Mouse (Mus musculus): ENCODE data around the gene Vps53.
"Not testable (repeated sequence)": the region's sequence is repeated elsewhere in the genome, so short reads cannot be mapped to it uniquely, and the experiment has no call there.

The Vps53 gene

DNA sequence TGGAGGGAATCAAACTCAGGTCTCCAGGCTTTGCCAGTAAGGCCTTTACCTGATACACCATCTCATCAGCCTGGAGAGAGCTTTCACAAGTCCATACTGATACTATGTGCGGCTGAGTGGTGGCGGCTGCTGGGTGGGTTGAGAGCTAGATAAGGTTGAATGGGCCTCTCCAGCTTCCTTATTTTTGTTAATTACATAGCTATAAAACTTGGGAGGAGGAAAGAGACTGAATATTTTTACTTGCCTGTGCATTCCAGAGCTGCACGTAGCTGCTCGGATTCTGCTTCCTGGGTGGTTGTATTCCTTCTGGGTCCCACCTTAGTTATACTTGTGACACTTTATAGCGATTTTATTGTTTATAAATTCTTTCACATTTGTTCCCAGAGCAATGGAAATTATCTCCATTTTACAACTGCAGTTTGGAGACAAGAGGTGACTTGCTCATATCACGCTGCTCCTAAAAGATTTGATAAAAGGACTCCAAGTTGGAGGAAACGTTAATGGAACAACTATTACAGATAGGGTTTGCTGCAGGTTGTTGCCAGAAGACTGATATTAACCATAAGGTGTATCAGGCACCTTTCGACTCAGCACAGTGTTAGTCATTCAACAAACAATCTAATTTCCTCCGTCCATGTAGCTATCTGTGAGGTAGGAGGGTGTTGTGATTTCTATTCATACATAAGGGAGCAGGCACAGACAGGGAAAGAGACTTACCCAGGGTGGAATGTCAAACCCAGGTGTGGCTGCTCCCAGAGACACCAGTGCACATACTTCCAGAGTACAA, 168.4 kb downstream of the Vps53 start:
- H3K27me3 ChIP-seq (ENCODE audit: control insufficient read depth, insufficient read depth, low read length, poor library complexity, severe bottlenecking): no peaks in the 10 kb centered on the region
- no peak for DNase-seq (ENCODE audit: low read depth, low spot score)
- H3K36me3 ChIP-seq (ENCODE audit: control insufficient read depth, insufficient read depth, low read length, poor library complexity, severe bottlenecking): no peaks in the 10 kb centered on the region

DNA sequence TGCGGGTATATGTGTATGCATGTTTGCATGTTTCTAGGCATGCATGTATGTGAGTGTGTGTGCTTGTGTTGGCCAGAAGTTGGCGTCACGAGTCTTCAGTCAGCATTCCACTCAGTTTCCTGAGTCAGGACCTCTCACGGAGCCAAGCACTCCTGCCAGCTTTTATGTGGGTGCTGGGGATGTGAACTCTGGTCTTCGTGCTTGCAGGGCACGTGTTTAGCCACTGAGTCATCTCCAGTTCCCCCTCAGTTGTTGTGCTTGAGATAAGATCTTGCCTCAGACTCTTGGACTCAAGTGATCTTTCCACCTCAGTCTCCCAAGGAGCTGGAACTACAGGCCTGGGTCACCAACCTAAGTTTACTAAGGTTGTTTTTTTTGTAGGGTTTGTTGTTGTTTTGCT, 170.3 kb downstream of the Vps53 start:
- H3K36me3 ChIP-seq (ENCODE audit: control insufficient read depth, insufficient read depth, low read length, poor library complexity, severe bottlenecking): no peaks in the 10 kb centered on the region
- H3K27me3 ChIP-seq (ENCODE audit: control insufficient read depth, insufficient read depth, low read length, poor library complexity, severe bottlenecking): no peaks in the 10 kb centered on the region
- no peak for DNase-seq (ENCODE audit: low read depth, low spot score)

GRCm38 (mm10) chr11:76008162-76008561, 171.3 kb downstream of the Vps53 start:
- no peak for DNase-seq (ENCODE audit: low read depth, low spot score)

DNA sequence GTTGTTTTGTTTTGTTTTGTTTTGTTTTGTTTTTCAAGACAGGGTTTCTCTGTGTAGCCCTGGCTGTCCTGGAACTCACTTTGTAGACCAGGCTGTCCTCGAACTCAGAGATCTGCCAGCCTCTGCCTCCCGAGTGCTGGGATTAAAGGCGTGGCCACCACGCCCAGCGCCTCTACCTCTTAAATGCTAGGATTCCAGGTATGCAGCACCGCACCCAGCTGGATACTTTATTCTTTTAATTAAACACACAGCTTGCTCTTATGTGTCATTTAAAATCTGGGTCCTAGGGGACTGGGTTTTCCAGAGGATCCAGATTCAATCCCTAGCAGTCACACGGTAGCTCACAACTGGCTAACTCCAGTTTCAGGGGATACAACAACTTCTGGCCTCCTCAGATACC, 175.2 kb downstream of the Vps53 start:
- H3K36me3 ChIP-seq (ENCODE audit: control insufficient read depth, insufficient read depth, low read length, poor library complexity, severe bottlenecking); H3K27me3 ChIP-seq (ENCODE audit: control insufficient read depth, insufficient read depth, low read length, poor library complexity, severe bottlenecking); DNase-seq (ENCODE audit: low read depth, low spot score): not testable (repeated sequence)

More at GRCm38 (mm10) chr11:76008162-76008561, 171.3 kb downstream of the Vps53 start:
- Histone ChIP-seq H3K27me3 (ENCODE audit: control insufficient read depth, insufficient read depth, low read length, poor library complexity, severe bottlenecking) (no peaks in the 10 kb centered on the region), H3K36me3 (ENCODE audit: control insufficient read depth, insufficient read depth, low read length, poor library complexity, severe bottlenecking) (no peaks in the 10 kb centered on the region)

GRCm38 (mm10) chr11:76001237-76001878, 178.1 kb downstream of the Vps53 start:
- Histone ChIP-seq H3K27me3 (ENCODE audit: control insufficient read depth, insufficient read depth, low read length, poor library complexity, severe bottlenecking) (no peaks in the 10 kb centered on the region), H3K36me3 (ENCODE audit: control insufficient read depth, insufficient read depth, low read length, poor library complexity, severe bottlenecking) (no peaks in the 10 kb centered on the region)
- DNase-seq (ENCODE audit: low read depth, low spot score): no peak

- Histone ChIP-seq H3K36me3 (ENCODE audit: control insufficient read depth, insufficient read depth, low read length, poor library complexity, severe bottlenecking) (no peaks in the 10 kb centered on the region), H3K27me3 (ENCODE audit: control insufficient read depth, insufficient read depth, low read length, poor library complexity, severe bottlenecking) (no peaks in the 10 kb centered on the region)
- no peak for DNase-seq (ENCODE audit: low read depth, low spot score)
Observed at GRCm38 (mm10) chr11:76000701-76001100, 178.7 kb downstream of the Vps53 start.

- no peaks in the 10 kb centered on the region for H3K36me3 ChIP-seq (ENCODE audit: control insufficient read depth, insufficient read depth, low read length, poor library complexity, severe bottlenecking)
- DNase-seq (ENCODE audit: low read depth, low spot score): peak; percentile 96
- H3K27me3 ChIP-seq (ENCODE audit: control insufficient read depth, insufficient read depth, low read length, poor library complexity, severe bottlenecking): no peaks in the 10 kb centered on the region
Observed at GRCm38 (mm10) chr11:75999440-76000155, 179.8 kb downstream of the Vps53 start, which contains the start of gene 1700016K19Rik. Gene 1700016K19Rik, plus strand, starts transcription at chr11:75999912.

Measured in splenic B cell, adult 2 months (primary cell).